Mouse (Mus musculus): ENCODE data around the gene Bag3. TPM values are rescaled to one million over a fixed set of nuclear protein-coding genes. Genes with fewer than 3 reads are reported as not detected.
"Not testable (repeated sequence)": the region's sequence is repeated elsewhere in the genome, so short reads cannot be mapped to it uniquely, and the experiment has no call there.

Gene Bag3
- polyA plus RNA-seq, 1 experiment from 2014 or later = 2.0 TPM

DNA sequence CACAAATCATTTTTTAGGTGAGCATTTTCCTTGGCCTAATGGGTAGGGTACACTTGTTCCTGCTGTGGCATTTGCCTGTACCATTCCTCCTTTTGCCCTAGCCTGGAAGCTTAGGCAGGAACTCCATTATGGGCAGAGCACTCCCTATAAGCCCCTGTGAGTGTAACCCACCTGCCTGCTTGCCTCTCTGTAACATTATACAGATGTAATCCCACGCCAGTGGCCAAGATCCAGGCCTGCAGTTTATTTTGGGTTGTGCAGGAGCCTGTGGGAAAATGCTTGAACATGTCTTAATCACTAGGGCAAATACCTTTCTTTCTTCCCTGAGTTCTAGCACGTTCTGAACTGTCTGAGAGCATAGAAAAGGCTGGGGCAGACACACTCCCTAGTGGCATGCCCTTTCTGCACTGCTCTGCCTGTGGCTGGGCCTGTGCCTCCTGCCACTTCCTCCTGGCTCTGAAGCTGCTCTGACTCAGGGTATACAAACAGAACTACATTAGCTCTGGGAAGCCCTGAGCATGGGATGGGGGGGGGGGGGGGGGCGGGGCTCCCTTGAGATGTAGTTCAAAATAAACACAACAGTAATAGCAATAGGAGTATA is 29.8 kb downstream of the Bag3 start:
- Histone ChIP-seq H3K36me3 (replicated peaks) (no peaks in the 10 kb centered on the region), H3K9ac (no peak overlapping the region), H3K9me3 (no peaks in the 10 kb centered on the region), H3K27ac (0 out of 2 replicates have a peak overlapping the region, but pooled peaks have one; percentile 3), H3K27me3 (replicated peaks) (no peaks in the 10 kb centered on the region), H3K4me3 (no peak overlapping the region), H3K4me2 (no peak overlapping the region), H3K4me1 (peaks cover 32% of the 10 kb centered on the region)
- ATAC-seq (replicated peaks) = no peak
- WGBS = 36% methylated on average over 3 of the region's 3 CpGs

DNA sequence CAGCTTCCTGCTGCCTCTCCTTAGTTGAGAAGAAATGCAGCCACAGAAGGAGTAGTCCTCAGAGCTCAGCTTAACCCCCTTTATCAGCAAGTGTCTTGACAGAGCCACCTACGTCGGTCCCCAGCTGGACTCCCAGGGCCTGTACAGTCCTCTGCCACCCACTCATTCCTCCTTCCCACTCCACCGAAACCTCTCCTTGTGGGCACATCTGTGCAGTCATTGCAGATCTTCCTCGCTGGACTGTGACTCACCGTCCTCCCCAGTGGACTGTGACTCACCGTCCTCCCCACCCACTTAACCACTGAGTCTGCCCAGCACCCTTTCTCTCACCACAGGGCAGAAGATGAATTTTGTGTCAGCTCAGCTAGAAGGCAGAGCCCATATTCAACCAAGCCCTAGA is 31.1 kb downstream of the Bag3 start:
- peaks cover 26% of the 10 kb centered on the region for H3K4me1 ChIP-seq
- WGBS = 85% methylated on average over 6 of the region's 6 CpGs
- H3K36me3 ChIP-seq (replicated peaks) = no peaks in the 10 kb centered on the region
- H3K9me3 ChIP-seq = no peaks in the 10 kb centered on the region
- H3K4me2 ChIP-seq = no peak overlapping the region
- H3K27ac ChIP-seq = no peak overlapping the region
- no peak overlapping the region for H3K4me3 ChIP-seq
- no peaks in the 10 kb centered on the region for H3K27me3 ChIP-seq (replicated peaks)
- ATAC-seq (replicated peaks) = no peak
- H3K9ac ChIP-seq = no peak overlapping the region

DNA sequence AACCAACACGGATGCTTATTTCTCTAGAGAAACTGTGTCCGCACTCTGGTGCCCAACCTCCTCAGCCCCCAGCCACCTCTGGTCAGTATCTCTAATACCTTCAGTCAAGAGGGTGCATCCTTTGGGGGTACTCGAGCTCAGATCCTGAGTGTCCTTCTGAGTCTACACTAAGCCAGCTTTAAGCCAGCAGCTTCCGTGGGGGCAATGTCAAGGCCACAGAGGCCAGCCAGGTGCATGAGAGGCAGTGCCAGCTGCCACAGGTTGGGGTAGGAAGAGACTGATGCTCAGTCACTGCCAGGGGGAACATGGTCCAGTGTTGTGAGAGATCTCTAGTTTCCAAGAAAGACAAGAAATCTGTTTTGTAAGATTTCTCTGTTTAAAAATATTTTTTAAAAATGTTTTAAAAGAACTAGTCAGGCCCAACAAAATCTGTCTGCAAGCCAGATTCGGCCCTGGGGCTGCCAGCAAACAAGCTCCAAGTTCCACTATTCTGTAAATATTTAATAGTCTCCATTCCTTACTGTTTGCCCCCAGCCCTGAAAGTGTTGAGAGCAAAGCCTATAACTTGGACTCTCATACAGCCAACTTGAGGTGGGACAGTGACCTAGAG is 31.8 kb downstream of the Bag3 start:
- Histone ChIP-seq H3K27ac (no peak overlapping the region), H3K9ac (no peak overlapping the region), H3K4me1 (peaks cover 18% of the 10 kb centered on the region), H3K9me3 (no peaks in the 10 kb centered on the region), H3K4me2 (no peak overlapping the region), H3K4me3 (no peak overlapping the region), H3K27me3 (replicated peaks) (no peaks in the 10 kb centered on the region), H3K36me3 (replicated peaks) (no peaks in the 10 kb centered on the region)
- 89% methylated on average over 5 of the region's 5 CpGs for WGBS
- no peak for ATAC-seq (replicated peaks)

- no peak overlapping the region for H3K9ac ChIP-seq
- WGBS = 92% methylated on average over 1 of the region's 1 CpGs
Observed at GRCm38 (mm10) chr7:128556923-128557430, 33.6 kb downstream of the Bag3 start.

GRCm38 (mm10) chr7:128563373-128563772 is 40.0 kb downstream of the Bag3 start:
- H3K9ac ChIP-seq = no peak overlapping the region
- WGBS = 38% methylated on average over 4 of the region's 4 CpGs
- H3K27me3 ChIP-seq (replicated peaks) = no peaks in the 10 kb centered on the region
- H3K4me2 ChIP-seq = no peak overlapping the region
- no peaks in the 10 kb centered on the region for H3K36me3 ChIP-seq (replicated peaks)
- H3K4me3 ChIP-seq = no peak overlapping the region
- no peak overlapping the region for H3K27ac ChIP-seq
- H3K4me1 ChIP-seq = no peaks in the 10 kb centered on the region
- ATAC-seq (replicated peaks) = no peak
- no peaks in the 10 kb centered on the region for H3K9me3 ChIP-seq

More at GRCm38 (mm10) chr7:128556923-128557430, 33.6 kb downstream of the Bag3 start:
- Histone ChIP-seq H3K4me2 (no peak overlapping the region), H3K27me3 (replicated peaks) (no peaks in the 10 kb centered on the region), H3K4me1 (peaks cover 2% of the 10 kb centered on the region; the same call in 1 of the 2 replicates), H3K9me3 (no peaks in the 10 kb centered on the region), H3K27ac (no peak overlapping the region), H3K4me3 (no peak overlapping the region), H3K36me3 (replicated peaks) (no peaks in the 10 kb centered on the region)
- ATAC-seq (replicated peaks) = no peak

GRCm38 (mm10) chr7:128566311-128566710 is 42.9 kb downstream of the Bag3 start:
- no peaks in the 10 kb centered on the region for H3K4me1 ChIP-seq
- WGBS = 79% methylated on average over 7 of the region's 7 CpGs
- no peaks in the 10 kb centered on the region for H3K36me3 ChIP-seq (replicated peaks)
- no peaks in the 10 kb centered on the region for H3K27me3 ChIP-seq (replicated peaks)
- H3K9me3 ChIP-seq = no peaks in the 10 kb centered on the region
- no peak overlapping the region for H3K4me2 ChIP-seq
- H3K4me3 ChIP-seq = no peak overlapping the region
- H3K27ac ChIP-seq = no peak overlapping the region
- H3K9ac ChIP-seq = no peak overlapping the region
- no peak for ATAC-seq (replicated peaks)

GRCm38 (mm10) chr7:128567561-128568244 is 44.3 kb downstream of the Bag3 start:
- no peak for ATAC-seq (replicated peaks)
- no peak overlapping the region for H3K27ac ChIP-seq
- no peaks in the 10 kb centered on the region for H3K4me1 ChIP-seq
- H3K4me3 ChIP-seq = no peak overlapping the region
- H3K9ac ChIP-seq = no peak overlapping the region
- H3K27me3 ChIP-seq (replicated peaks) = no peaks in the 10 kb centered on the region
- no peaks in the 10 kb centered on the region for H3K36me3 ChIP-seq (replicated peaks)
- H3K9me3 ChIP-seq = no peaks in the 10 kb centered on the region
- no peak overlapping the region for H3K4me2 ChIP-seq
- 86% methylated on average over 8 of the region's 8 CpGs for WGBS

DNA sequence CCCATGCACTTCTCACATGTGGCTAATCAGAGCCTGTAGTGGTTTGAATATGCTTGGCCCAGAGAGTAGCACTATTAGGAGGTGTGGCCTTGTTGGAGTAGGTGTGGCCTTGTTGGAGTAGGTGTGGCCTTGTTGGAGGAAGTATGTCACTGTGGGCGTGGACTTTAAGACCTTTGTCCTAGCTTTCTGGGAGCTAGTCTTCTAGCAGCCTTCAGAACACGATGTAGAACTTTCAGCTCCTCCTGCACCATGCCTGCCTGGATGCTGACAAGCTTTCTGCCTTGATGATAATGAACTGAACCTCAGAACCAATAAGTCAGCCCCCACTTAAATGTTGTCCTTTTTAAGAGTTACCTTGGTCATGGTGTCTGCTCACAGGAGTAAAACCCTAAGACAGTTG is 46.0 kb downstream of the Bag3 start:
- not testable (repeated sequence) for H3K27me3 ChIP-seq (replicated peaks)

DNA sequence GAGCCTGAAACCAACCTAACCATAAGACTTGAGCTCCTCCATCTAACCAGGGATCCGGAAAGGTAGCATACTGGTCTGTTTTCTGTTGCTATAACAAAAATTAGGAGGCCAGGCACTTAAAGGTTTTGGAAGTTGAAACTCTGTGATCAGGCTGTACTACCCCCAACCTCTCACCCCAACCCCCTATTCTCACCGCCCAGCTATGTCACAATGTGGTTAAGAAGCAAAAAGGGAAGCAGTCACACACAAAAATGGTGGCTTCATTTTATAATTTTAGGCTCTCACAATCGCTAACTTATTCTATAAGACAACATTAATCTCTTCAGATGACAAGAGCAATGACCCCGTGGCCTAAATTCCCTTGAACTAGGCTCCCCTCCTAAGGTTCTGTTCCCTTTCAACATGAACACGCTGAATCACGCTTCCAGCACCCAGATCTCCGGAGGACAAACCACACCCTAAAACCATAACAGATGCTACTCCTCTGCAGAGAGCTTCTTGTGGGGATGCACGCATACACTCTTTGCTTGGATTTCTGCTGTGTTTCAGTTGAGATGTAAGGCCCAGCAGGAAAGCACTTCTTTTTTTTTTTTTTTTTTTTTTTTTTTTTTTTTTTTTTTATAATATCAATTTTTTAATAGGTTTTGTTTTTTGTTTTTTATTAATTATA is 46.7 kb downstream of the Bag3 start:
- WGBS = 93% methylated on average over 8 of the region's 8 CpGs
- no peak overlapping the region for H3K4me3 ChIP-seq
- no peak overlapping the region for H3K9ac ChIP-seq
- H3K4me2 ChIP-seq = no peak overlapping the region
- ATAC-seq (replicated peaks) = no peak
- H3K36me3 ChIP-seq (replicated peaks) = no peaks in the 10 kb centered on the region
- H3K27me3 ChIP-seq (replicated peaks) = no peaks in the 10 kb centered on the region
- H3K4me1 ChIP-seq = peaks cover 5% of the 10 kb centered on the region; the same call in 1 of the 2 replicates
- H3K27ac ChIP-seq = no peak overlapping the region
- H3K9me3 ChIP-seq = no peaks in the 10 kb centered on the region

More for the DNA sequence above, 46.0 kb downstream of the Bag3 start:
- not testable (repeated sequence) for H3K4me2 ChIP-seq; ATAC-seq (replicated peaks); H3K9ac ChIP-seq; H3K9me3 ChIP-seq; H3K4me1 ChIP-seq; H3K27ac ChIP-seq; H3K36me3 ChIP-seq (replicated peaks); H3K4me3 ChIP-seq
- WGBS = 92% methylated on average over 2 of the region's 2 CpGs

DNA sequence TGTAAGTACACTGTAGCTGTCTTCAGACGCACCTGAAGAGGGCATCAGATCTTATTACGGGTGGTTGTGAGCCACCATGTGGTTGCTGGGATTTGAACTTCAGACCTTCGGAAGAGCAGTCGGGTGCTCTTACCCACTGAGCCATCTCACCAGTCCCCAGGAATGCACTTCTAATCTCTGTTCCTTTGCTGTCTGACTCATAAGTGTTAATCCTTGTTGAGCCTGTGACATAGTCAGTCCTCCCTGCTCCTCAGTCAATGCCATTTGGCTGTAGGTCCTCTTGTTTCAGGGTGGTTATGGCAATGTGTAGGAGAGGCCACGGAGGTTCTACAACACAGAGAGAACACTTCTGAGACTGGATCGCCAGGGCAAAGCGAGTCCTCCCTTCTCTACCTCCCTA is 47.2 kb downstream of the Bag3 start:
- not testable (repeated sequence) for H3K27ac ChIP-seq; H3K36me3 ChIP-seq (replicated peaks); H3K9me3 ChIP-seq; ATAC-seq (replicated peaks); H3K4me1 ChIP-seq; H3K9ac ChIP-seq; H3K4me3 ChIP-seq; H3K27me3 ChIP-seq (replicated peaks); H3K4me2 ChIP-seq
- 91% methylated on average over 7 of the region's 7 CpGs for WGBS

- H3K27ac ChIP-seq = no peak overlapping the region
- no peaks in the 10 kb centered on the region for H3K9me3 ChIP-seq
- H3K4me2 ChIP-seq = no peak overlapping the region
- peaks cover 5% of the 10 kb centered on the region; the same call in 1 of the 2 replicates for H3K4me1 ChIP-seq
- H3K4me3 ChIP-seq = no peak overlapping the region
- no peak for ATAC-seq (replicated peaks)
- H3K27me3 ChIP-seq (replicated peaks) = no peaks in the 10 kb centered on the region
- 82% methylated on average over 4 of the region's 4 CpGs for WGBS
- no peak overlapping the region for H3K9ac ChIP-seq
- no peaks in the 10 kb centered on the region for H3K36me3 ChIP-seq (replicated peaks)
Observed at GRCm38 (mm10) chr7:128572030-128572429, 48.6 kb downstream of the Bag3 start.

- Histone ChIP-seq H3K36me3 (replicated peaks) (no peaks in the 10 kb centered on the region), H3K4me3 (no peak overlapping the region), H3K4me1 (peaks cover 5% of the 10 kb centered on the region; the same call in 1 of the 2 replicates), H3K9me3 (no peaks in the 10 kb centered on the region), H3K27me3 (replicated peaks) (no peaks in the 10 kb centered on the region), H3K27ac (no peak overlapping the region), H3K4me2 (no peak overlapping the region), H3K9ac (no peak overlapping the region)
- 93% methylated on average over 5 of the region's 5 CpGs for WGBS
- ATAC-seq (replicated peaks) = no peak
Observed at GRCm38 (mm10) chr7:128575211-128575610, 51.8 kb downstream of the Bag3 start.
